Mouse (Mus musculus): Measurements from ENCODE around the gene Sdhc.
"Not testable (repeated sequence)": the region's sequence is repeated elsewhere in the genome, so short reads cannot be mapped to it uniquely, and the experiment has no call there.

The Sdhc gene

GRCm38 (mm10) chr1:171078419-171078818, 72.0 kb downstream of the Sdhc start:
- DNase-seq: not testable (repeated sequence)

DNA sequence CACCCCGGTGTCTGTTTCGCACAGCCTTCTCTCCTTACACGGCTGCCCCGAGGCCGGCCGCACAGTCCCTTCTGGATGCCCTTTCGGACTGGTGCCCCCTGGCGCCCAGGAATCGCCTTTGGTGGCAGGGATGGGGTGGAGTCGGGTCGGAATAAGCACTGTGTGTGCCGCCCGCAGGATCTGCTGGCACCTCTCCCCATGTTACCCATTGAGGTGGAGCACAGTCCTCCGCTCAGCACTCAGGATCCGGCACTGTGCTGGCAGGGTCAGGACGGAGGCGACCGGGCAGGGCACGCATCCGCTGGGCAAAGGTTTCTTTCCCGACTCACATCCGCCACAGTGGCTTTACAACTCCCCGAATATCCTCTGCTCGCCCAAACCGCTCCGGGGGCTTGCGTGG, 72.4 kb downstream of the Sdhc start:
- peak; percentile 25 for DNase-seq

GRCm38 (mm10) chr1:171077192-171077591, 73.2 kb downstream of the Sdhc start:
- not testable (repeated sequence) for DNase-seq

Data from cerebellum, adult 9-11 months (tissue).